9 mouse cellular contexts compared by ENCODE assay signal in the genomic region with DNA sequence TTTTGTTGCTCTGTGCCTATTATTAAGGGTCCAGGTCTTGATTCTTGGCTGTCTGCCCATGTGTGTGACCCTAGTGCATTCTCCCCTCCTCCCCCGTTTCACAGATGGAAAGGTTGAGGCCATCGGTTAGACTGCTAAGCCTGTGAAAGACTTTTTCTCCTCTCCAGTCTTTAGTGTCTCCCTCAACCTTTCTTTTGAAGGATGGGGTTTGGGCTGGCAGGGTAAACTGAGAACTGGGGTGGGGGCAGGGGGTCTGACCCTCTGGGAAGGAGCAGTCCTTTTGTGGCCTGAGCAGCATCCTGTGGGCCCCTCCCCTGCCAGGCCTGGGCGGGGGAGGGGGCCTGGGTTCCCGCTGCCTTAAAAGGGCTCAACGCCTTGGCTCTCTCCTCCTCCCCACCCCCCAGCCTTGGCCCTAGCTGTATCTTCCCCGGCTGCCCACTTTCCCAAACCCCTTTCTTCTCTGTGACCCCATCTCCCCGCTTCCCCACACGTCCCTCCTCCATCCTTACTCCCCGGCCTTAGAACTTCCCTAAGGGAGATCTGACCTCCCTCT. TPM values are rescaled to one million over a fixed set of nuclear protein-coding genes. Genes with fewer than 3 reads are reported as not detected.
DNase-seq lines count a peak whose midpoint lies in the region; ATAC-seq and TF ChIP-seq lines count a peak whose summit lies in the region.
"Had no signal": no experiment of that assay in that cellular context is flagged by ENCODE, and none has a peak within 500 bp of the region (broad histone marks: within the 10 kb centered on the region; RNA-seq: fewer than 3 reads in every experiment).

No protein-coding gene starts in this region.

- H3K4me1 ChIP-seq in heart, embryonic 14.5 days (ENCODE audit: control insufficient read depth in 2 of 2, insufficient read depth in 2 of 2, low read length in 2 of 2) = peaks cover 35 to 47% of the 10 kb centered on the region in 2 experiments
- peaks cover 26% of the 10 kb centered on the region for H3K4me1 ChIP-seq in spleen, adult 2 months (ENCODE audit: control insufficient read depth, insufficient read depth, insufficient read length)
- peaks cover 44% of the 10 kb centered on the region for H3K4me1 ChIP-seq in limb, embryonic 12.5 days (replicated peaks)

- H3K4me3 ChIP-seq in heart, embryonic 14.5 days (ENCODE audit: control insufficient read depth in 1 of 2, insufficient read depth in 1 of 2, low read depth in 1 of 2, low read length in 2 of 2) = 0 out of 4 replicates have a peak overlapping the region, but pooled peaks of 1 of the 2 experiments have one; percentile 2
- peak overlapping the region; percentile 2; the same call in 1 of the 2 replicates for H3K4me3 ChIP-seq in spleen, adult 2 months (ENCODE audit: extremely low read depth, insufficient read depth, insufficient read length)
- no peak overlapping the region; the same call in 1 of the 2 replicates for H3K4me3 ChIP-seq in limb, embryonic 12.5 days (replicated peaks)

- peak overlapping the region; percentile 55 for H3K4me2 ChIP-seq in heart, embryonic 14.5 days (ENCODE audit: low read length)
- H3K4me2 ChIP-seq in limb, embryonic 12.5 days = peak overlapping the region; percentile 37

- no peak for DNase-seq in heart, adult 8-10 months (ENCODE audit: low spot score)
- no peak for DNase-seq in spleen, adult 2 months (ENCODE audit: low read depth in 1 of 2, low spot score in 2 of 2)
- no peak for DNase-seq in spleen, postnatal 14 days (ENCODE audit: low spot score in 2 of 2)
- DNase-seq in urinary bladder, postnatal 25 days (ENCODE audit: low spot score) = no peak
- DNase-seq in retina, embryonic 14.5 days (ENCODE audit: low spot score) = no peak

- ATAC-seq in heart, embryonic 14.5 days (ENCODE audit: insufficient number of reproducible peaks, insufficient read depth, low FRiP score, low read depth) = no peak
- ATAC-seq in limb, embryonic 12.5 days (ENCODE audit: insufficient number of reproducible peaks, insufficient read depth, low FRiP score, low TSS enrichment, low read depth) = no peak

- peaks cover 65% of the 10 kb centered on the region for H3K36me3 ChIP-seq in heart, embryonic 14.5 days (ENCODE audit: control insufficient read depth, insufficient read depth, low read length)
- peaks cover 1% of the 10 kb centered on the region; the same call in 1 of the 2 replicates for H3K36me3 ChIP-seq in spleen, adult 2 months (ENCODE audit: control insufficient read depth, insufficient read depth, low read length)
- H3K36me3 ChIP-seq in limb, embryonic 12.5 days = peaks cover 80% of the 10 kb centered on the region

- H3K27ac ChIP-seq in heart, embryonic 14.5 days (replicated peaks in 1 of 2; ENCODE audit: control insufficient read depth in 1 of 2, insufficient read depth in 1 of 2, low read depth in 2 of 2, low read length in 2 of 2) = peak overlapping the region in 1 of 2 experiments; percentile 78; a peak in 2 of 4 replicates
- 0 out of 2 replicates have a peak overlapping the region, but pooled peaks have one; percentile 1 for H3K27ac ChIP-seq in spleen, adult 2 months (ENCODE audit: insufficient read depth, low read length)
- H3K27ac ChIP-seq in limb, embryonic 12.5 days = peak overlapping the region; percentile 56; the same call in 1 of the 2 replicates

- no peaks in the 10 kb centered on the region for H3K9me3 ChIP-seq in heart, embryonic 14.5 days (ENCODE audit: control insufficient read depth, low read length)
- H3K9me3 ChIP-seq in limb, embryonic 12.5 days = no peaks in the 10 kb centered on the region

- 21% methylated on average over 9 of the region's 9 CpGs for WGBS in heart, embryonic 14.5 days
- 25% methylated on average over 9 of the region's 9 CpGs for WGBS in spleen, adult 2 months
- WGBS in limb, embryonic 12.5 days = 18% methylated on average over 9 of the region's 9 CpGs

- H3K27me3 ChIP-seq in heart, embryonic 14.5 days (ENCODE audit: control insufficient read depth, insufficient read depth, low read length) = no peaks in the 10 kb centered on the region
- peaks cover 10% of the 10 kb centered on the region; the same call in 1 of the 2 replicates for H3K27me3 ChIP-seq in spleen, adult 2 months (ENCODE audit: control insufficient read depth, insufficient read depth, low read length)
- H3K27me3 ChIP-seq in limb, embryonic 12.5 days = no peaks in the 10 kb centered on the region

- H3K9ac ChIP-seq in heart, embryonic 14.5 days (ENCODE audit: low read length) = peak overlapping the region; percentile 48
- H3K9ac ChIP-seq in limb, embryonic 12.5 days (replicated peaks) = peak overlapping the region; percentile 27; the same call in 1 of the 2 replicates

- no peak for TF ChIP-seq CTCF in spleen, adult 2 months (IDR thresholded peaks at IDR 0.05; ENCODE audit: extremely low read depth, insufficient read depth, insufficient read length, insufficient replicate concordance)

- TF ChIP-seq POLR2A in spleen, adult 2 months (IDR thresholded peaks at IDR 0.05; ENCODE audit: low read depth, low read length) = no peak

RNA-seq across cellular contexts. Expression of gene Dmpk, which starts 1.3 kb away (rescaled TPM):
- 31.1 and 36.0 TPM in 2 replicates for polyA plus RNA-seq in heart, embryonic 14.5 days (2014; fragmentation: Nextera tagmentation; extraction: Ambion mirVana)
- total RNA-seq in heart, adult 8-10 months (2022) = 100 to 1,000 TPM; 532 to 655 (median 581) TPM
- polyA plus RNA-seq in spleen, adult 2 months (2012; rRNA removed) = 175 and 182 TPM in 2 replicates
- polyA plus RNA-seq in limb, embryonic 12.5 days (2016; fragmentation: Nextera tagmentation; extraction: Ambion mirVana) = 17.7 and 18.9 TPM in 2 replicates

RNA-seq across cellular contexts. Expression of gene Dmwd, which starts 9.0 kb away (rescaled TPM):
- polyA plus RNA-seq in heart, embryonic 14.5 days (2014; fragmentation: Nextera tagmentation; extraction: Ambion mirVana) = 19.6 and 20.4 TPM in 2 replicates
- total RNA-seq in heart, adult 8-10 months (2022) = 10 to 100 TPM; 49.9 to 57.5 (median 54.0) TPM
- polyA plus RNA-seq in spleen, adult 2 months (2012; rRNA removed) = 26.6 and 31.9 TPM in 2 replicates
- polyA plus RNA-seq in limb, embryonic 12.5 days (2016; fragmentation: Nextera tagmentation; extraction: Ambion mirVana) = 17.9 and 21.6 TPM in 2 replicates

RNA-seq across cellular contexts. Expression of gene Six5, which starts 9.4 kb away (rescaled TPM):
- polyA plus RNA-seq in heart, embryonic 14.5 days (2014; fragmentation: Nextera tagmentation; extraction: Ambion mirVana) = 7.3 and 8.3 TPM in 2 replicates
- total RNA-seq in heart, adult 8-10 months (2022) = 1 to 10 TPM; 5.8 to 9.9 (median 7.8) TPM
- polyA plus RNA-seq in spleen, adult 2 months (2012; rRNA removed) = 9.1 and 9.8 TPM in 2 replicates
- polyA plus RNA-seq in limb, embryonic 12.5 days (2016; fragmentation: Nextera tagmentation; extraction: Ambion mirVana) = 11.2 and 12.5 TPM in 2 replicates
- total RNA-seq: neutrophil, adult 5-6 weeks had no signal

RNA-seq across cellular contexts. Expression of gene Rsph6a, which starts 30.5 kb away (rescaled TPM):
- polyA plus RNA-seq in heart, embryonic 14.5 days (2014; fragmentation: Nextera tagmentation; extraction: Ambion mirVana) = not detected in 2 replicates
- not detected for total RNA-seq in heart, adult 8-10 months (2022)
- 0.06 TPM in 1 of 2 replicates, not detected in the other for polyA plus RNA-seq in spleen, adult 2 months (2012; rRNA removed)
- not detected in 2 replicates for polyA plus RNA-seq in limb, embryonic 12.5 days (2016; fragmentation: Nextera tagmentation; extraction: Ambion mirVana)
- polyA plus RNA-seq: erythroblast, embryonic 14.5 days had no signal

RNA-seq across cellular contexts. Expression of gene Gm4969, which starts 33.2 kb away (rescaled TPM):
- polyA plus RNA-seq in heart, embryonic 14.5 days (2014; fragmentation: Nextera tagmentation; extraction: Ambion mirVana) = 1.2 TPM in 2 replicates
- not detected for total RNA-seq in heart, adult 8-10 months (2022)
- polyA plus RNA-seq in spleen, adult 2 months (2012; rRNA removed) = 0.02 TPM in 1 of 2 replicates, not detected in the other
- polyA plus RNA-seq in limb, embryonic 12.5 days (2016; fragmentation: Nextera tagmentation; extraction: Ambion mirVana) = 3.3 and 3.5 TPM in 2 replicates
- total RNA-seq: neutrophil, adult 5-6 weeks had no signal
- polyA plus RNA-seq: erythroblast, embryonic 14.5 days had no signal
